Mouse (Mus musculus) forebrain, embryonic 12.5 days (tissue): Measurements from ENCODE around the gene Htr6. TPM values are rescaled to one million over a fixed set of nuclear protein-coding genes. Genes with fewer than 3 reads are reported as not detected.
A peak's percentile ranks its signal among the peaks of the same experiment; 100 is the strongest.

Source experiments
- ATAC-seq: fragments of 200-750 bp; cut with Nextera tagmentation; 2 replicates; pipeline ENCODE4 v1.8.0; 2017; ENCODE audit warnings: moderate TSS enrichment; ENCODE audit not compliant: low FRiP score
- H3K27ac ChIP-seq: fragments of 300-500 bp; sonication (generic); 2 replicates; pipeline ENCODE4 v1.5.1; 2016; ENCODE audit warnings: mild to moderate bottlenecking
- H3K27me3 ChIP-seq: fragments of 300-500 bp; sonication (generic); 2 replicates; pipeline ENCODE4 v1.6.1; 2016; ENCODE audit warnings: mild to moderate bottlenecking
- H3K36me3 ChIP-seq: fragments of 300-500 bp; sonication (generic); replicated peaks from 2 replicates; pipeline ENCODE4 v1.6.1; 2016; ENCODE audit warnings: mild to moderate bottlenecking
- H3K4me1 ChIP-seq: fragments of 300-500 bp; sonication (generic); 2 replicates; pipeline ENCODE4 v1.6.1; 2016
- H3K4me2 ChIP-seq: fragments of 300-500 bp; sonication (generic); 2 replicates; pipeline ENCODE4 v1.6.1; 2016; ENCODE audit warnings: mild to moderate bottlenecking, moderate library complexity
- H3K4me3 ChIP-seq: fragments of 300-500 bp; sonication (generic); replicated peaks from 2 replicates; pipeline ENCODE4 v1.5.1; 2016; ENCODE audit warnings: mild to moderate bottlenecking
- H3K9ac ChIP-seq: fragments of 300-500 bp; sonication (generic); 2 replicates; pipeline ENCODE4 v1.6.1; 2016; ENCODE audit warnings: mild to moderate bottlenecking
- H3K9me3 ChIP-seq: fragments of 300-500 bp; sonication (generic); 2 replicates; pipeline ENCODE4 v1.6.1; 2016
- WGBS: fragments of 180-500 bp; shearing (Covaris S2); methylation state at CpG from one replicate; pipeline ENCODE4 v1.1.7; 2016; 5-methylcytosine and 5-hydroxymethylcytosine counted together
- polyA plus RNA-seq: library from polyadenylated mRNA; unstranded; fragments of >200 nt; fragmentation: Nextera tagmentation; extraction: Ambion mirVana; gene quantifications from 2 replicates; pipeline ENCODE4 v1.2.1, GENCODE M21; 2016

The Htr6 gene
- polyA plus RNA-seq, 1 experiment from 2014 or later = 0.18 TPM

DNA sequence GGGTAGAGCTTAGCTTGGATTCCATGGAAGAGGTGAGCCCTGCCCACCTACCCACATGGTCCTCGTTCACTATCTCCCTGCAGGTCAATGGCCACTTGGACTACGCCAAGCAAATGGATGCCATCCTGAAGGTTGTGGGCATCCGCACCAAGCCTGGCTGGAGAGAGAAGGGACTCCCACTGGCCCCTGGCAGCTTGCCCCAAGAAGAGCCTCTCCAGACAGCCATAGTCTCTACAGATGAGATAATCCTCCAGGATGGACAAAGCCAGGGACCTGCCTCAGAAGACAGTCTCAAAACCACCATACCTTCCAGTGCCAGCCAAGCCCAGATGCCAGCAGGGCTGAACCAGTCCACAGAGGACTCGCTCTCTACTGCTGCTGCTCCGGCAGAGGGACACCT is 17.3 kb downstream of the Htr6 start:
- no peak for ATAC-seq
- peaks cover 51% of the 10 kb centered on the region for H3K27me3 ChIP-seq
- no peaks in the 10 kb centered on the region for H3K9me3 ChIP-seq
- H3K9ac ChIP-seq = no peak overlapping the region
- H3K27ac ChIP-seq = no peak overlapping the region
- H3K36me3 ChIP-seq = no peaks in the 10 kb centered on the region
- no peak overlapping the region for H3K4me3 ChIP-seq
- peaks cover 22% of the 10 kb centered on the region for H3K4me1 ChIP-seq
- 87% methylated on average over 5 of the region's 5 CpGs for WGBS
- H3K4me2 ChIP-seq = no peak overlapping the region

DNA sequence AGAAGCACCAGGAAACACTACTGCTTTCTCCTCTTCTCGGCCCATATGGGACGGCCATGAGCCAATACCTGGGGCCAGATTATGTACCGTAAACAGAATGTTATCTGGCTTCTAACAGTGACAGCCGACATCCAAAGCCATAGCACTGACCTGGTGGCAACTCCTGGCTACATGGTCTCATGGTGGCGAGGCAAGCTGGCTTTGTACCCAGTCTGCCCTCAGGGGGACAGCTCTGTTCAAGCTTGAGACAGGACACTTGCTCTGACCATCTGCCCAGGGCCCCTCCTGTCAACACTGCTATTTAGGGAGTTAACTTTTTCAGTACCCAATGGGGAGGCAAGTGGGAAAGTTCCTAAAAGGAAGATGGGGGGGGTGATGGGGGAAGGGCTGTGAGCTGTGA is 18.1 kb downstream of the Htr6 start:
- Histone ChIP-seq H3K27me3 (peaks cover 58% of the 10 kb centered on the region), H3K9me3 (no peaks in the 10 kb centered on the region), H3K4me3 (no peak overlapping the region), H3K9ac (no peak overlapping the region), H3K4me2 (no peak overlapping the region), H3K4me1 (peaks cover 22% of the 10 kb centered on the region), H3K36me3 (no peaks in the 10 kb centered on the region), H3K27ac (no peak overlapping the region)
- WGBS = 82% methylated on average over 5 of the region's 5 CpGs
- ATAC-seq = no peak

DNA sequence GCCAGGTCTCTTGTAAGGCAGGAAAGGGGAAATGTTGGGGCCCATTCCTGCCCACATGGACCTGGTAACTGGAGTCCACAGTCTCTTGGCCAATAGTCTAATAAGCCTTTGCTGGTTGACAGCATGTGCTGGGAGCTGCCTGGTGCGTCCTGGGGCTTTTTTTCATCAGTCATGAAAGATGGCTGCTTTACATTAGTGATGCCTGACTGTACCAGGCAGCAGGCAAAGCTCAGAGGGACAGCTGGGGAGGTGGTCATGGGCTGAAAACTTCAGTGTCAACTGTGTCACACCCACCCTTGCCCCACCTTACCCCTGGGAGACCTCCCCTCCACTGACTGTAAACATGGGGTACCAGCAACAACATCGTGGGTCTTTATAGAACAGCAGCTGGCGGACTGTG is 19.6 kb downstream of the Htr6 start:
- no peak overlapping the region for H3K9ac ChIP-seq
- H3K4me1 ChIP-seq = peaks cover 22% of the 10 kb centered on the region
- no peak overlapping the region for H3K4me2 ChIP-seq
- no peaks in the 10 kb centered on the region for H3K36me3 ChIP-seq
- no peak for ATAC-seq
- H3K27ac ChIP-seq = no peak overlapping the region
- no peaks in the 10 kb centered on the region for H3K9me3 ChIP-seq
- H3K27me3 ChIP-seq = peaks cover 64% of the 10 kb centered on the region
- WGBS = 75% methylated on average over 3 of the region's 3 CpGs
- H3K4me3 ChIP-seq = no peak overlapping the region

DNA sequence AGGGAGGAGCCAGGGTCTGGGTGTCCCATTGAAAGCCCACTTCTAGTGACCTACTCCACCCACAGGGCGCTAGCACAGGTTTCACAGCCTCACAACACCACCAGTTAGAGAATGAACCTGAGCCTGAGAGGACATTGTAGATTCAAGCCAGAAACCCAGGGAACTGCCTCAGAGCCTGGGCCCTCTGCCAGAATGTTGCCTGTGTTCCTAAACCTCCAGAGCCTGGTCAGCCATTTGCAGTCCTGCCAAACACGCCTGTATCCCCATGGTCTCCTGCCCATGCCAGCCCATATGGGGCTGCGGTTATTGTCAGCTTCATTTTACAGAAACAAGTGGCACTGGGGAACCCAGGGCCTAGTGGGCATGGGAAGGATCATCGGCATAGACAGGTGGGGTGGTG is 20.0 kb downstream of the Htr6 start:
- 85% methylated on average over 4 of the region's 4 CpGs for WGBS
- ATAC-seq = no peak

DNA sequence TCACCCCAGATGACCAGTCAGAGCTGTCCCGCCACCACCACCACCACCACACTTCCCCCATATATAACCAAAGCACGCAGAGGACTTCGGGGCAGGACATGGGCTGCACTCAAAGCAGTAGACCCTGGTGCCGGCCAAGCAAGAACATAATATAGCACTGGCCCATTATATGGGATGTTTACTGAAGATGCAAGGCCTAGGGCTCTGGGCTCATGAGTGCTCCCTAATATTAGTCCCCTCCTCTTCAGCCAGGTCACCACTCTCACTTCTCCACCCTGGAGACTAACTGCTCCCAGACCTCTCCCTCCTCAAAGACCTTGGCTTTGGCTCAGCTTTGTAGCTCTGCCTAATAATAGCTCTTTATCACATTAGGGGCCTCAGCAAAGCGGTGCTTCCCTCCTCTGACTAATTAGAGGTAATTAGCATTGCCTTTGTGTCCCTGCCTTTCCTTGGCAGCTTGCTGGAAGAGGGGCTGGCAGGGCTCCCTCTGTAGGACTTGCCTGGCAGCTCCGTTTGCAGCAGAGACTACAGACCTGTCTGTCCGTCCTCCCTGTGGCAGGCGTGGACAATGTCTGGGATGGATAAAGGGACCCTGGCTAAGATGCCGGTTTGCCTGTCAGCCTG is 21.0 kb downstream of the Htr6 start:
- no peaks in the 10 kb centered on the region for H3K9me3 ChIP-seq
- peak overlapping the region; percentile 57; the same call in 1 of the 2 replicates for H3K27ac ChIP-seq
- peak; percentile 78; the same call in 1 of the 2 replicates for ATAC-seq
- H3K4me2 ChIP-seq = peak overlapping the region; percentile 17; the same call in 1 of the 2 replicates
- WGBS = 37% methylated on average over 9 of the region's 9 CpGs
- no peak overlapping the region for H3K9ac ChIP-seq
- H3K4me1 ChIP-seq = peaks cover 22% of the 10 kb centered on the region
- peaks cover 51% of the 10 kb centered on the region; the same call in 1 of the 2 replicates for H3K27me3 ChIP-seq
- no peak overlapping the region for H3K4me3 ChIP-seq
- H3K36me3 ChIP-seq = no peaks in the 10 kb centered on the region

More for the DNA sequence above, 20.0 kb downstream of the Htr6 start:
- Histone ChIP-seq H3K4me2 (no peak overlapping the region), H3K4me3 (no peak overlapping the region), H3K9me3 (no peaks in the 10 kb centered on the region), H3K27ac (no peak overlapping the region), H3K4me1 (peaks cover 22% of the 10 kb centered on the region), H3K9ac (no peak overlapping the region), H3K27me3 (peaks cover 59% of the 10 kb centered on the region), H3K36me3 (no peaks in the 10 kb centered on the region)

DNA sequence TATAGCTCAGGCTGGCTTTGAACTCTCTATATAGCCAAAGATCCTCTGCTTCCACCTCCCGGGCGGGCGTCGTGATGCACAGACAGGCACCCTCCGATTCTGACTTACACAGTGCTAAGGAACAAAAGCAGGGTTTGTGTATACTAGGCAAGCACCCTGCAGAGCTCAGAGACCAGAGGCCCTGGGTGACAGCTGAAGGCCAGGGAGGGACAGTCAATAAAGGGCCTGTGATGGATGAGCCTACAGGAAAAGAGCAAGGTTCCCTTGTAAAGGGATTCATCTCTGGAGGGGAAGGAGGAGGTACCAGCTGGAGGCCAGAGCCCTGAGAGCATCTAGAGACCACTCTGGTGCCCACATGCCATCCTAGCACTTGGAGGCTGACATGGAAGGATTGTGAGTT is 22.0 kb downstream of the Htr6 start:
- Histone ChIP-seq H3K36me3 (no peaks in the 10 kb centered on the region), H3K27ac (no peak overlapping the region), H3K27me3 (peaks cover 51% of the 10 kb centered on the region; the same call in 1 of the 2 replicates), H3K9ac (no peak overlapping the region), H3K9me3 (no peaks in the 10 kb centered on the region), H3K4me2 (no peak overlapping the region), H3K4me3 (no peak overlapping the region), H3K4me1 (peaks cover 27% of the 10 kb centered on the region)
- 68% methylated on average over 5 of the region's 5 CpGs for WGBS
- ATAC-seq = no peak

DNA sequence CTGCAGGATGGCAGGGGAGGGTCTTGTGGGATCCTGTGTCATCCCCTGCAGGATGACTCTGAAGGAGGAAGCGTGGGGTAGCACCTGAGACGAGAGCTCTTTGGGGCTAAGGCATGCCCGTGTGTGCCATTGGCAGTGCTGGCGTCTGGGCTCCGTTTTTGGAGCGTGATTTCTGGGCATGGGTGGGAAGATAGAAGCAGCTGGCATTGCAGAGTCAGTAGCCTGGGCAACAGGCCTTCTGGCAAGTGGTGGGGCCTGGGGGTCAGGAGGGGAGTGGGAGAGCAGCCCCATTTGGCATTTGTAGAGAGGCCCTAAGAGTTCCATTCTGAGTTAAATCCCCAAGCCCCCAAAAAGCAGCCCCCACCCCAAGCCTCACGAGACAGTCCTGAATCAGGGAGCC is 22.6 kb downstream of the Htr6 start:
- no peak for ATAC-seq
- no peaks in the 10 kb centered on the region for H3K9me3 ChIP-seq
- H3K4me1 ChIP-seq = peaks cover 28% of the 10 kb centered on the region
- H3K9ac ChIP-seq = no peak overlapping the region
- H3K4me3 ChIP-seq = no peak overlapping the region
- 87% methylated on average over 7 of the region's 7 CpGs for WGBS
- H3K27me3 ChIP-seq = peaks cover 46% of the 10 kb centered on the region; the same call in 1 of the 2 replicates
- H3K4me2 ChIP-seq = no peak overlapping the region
- H3K36me3 ChIP-seq = no peaks in the 10 kb centered on the region
- no peak overlapping the region for H3K27ac ChIP-seq

DNA sequence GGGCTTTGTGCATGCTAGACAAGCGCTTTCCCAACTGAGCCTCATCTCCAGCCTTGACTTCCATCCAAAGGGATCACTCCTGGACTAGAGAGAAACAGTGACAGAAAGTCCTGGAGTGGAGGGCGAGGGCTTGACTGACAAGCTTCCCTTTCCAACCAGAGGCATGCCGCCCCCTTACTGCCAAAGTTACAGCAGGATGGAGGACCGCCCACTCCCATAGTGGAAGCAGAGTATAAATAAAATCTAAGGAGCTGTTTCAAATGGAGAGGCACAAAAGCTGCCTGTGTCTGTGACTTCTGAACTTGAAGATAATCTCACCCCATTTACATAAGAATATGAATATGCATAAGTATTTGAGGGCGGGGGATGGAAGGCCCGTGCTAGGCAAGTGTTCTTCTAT is 26.9 kb downstream of the Htr6 start:
- H3K4me2 ChIP-seq = no peak overlapping the region
- H3K4me3 ChIP-seq = no peak overlapping the region
- H3K36me3 ChIP-seq = no peaks in the 10 kb centered on the region
- no peak overlapping the region for H3K27ac ChIP-seq
- H3K4me1 ChIP-seq = peaks cover 8% of the 10 kb centered on the region; the same call in 1 of the 2 replicates
- H3K9ac ChIP-seq = no peak overlapping the region
- peaks cover 18% of the 10 kb centered on the region; the same call in 1 of the 2 replicates for H3K27me3 ChIP-seq
- 0 out of 2 replicates have a peak, but pooled peaks cover 2% of the 10 kb centered on the region for H3K9me3 ChIP-seq
- ATAC-seq = no peak
- 59% methylated on average over 6 of the region's 6 CpGs for WGBS

DNA sequence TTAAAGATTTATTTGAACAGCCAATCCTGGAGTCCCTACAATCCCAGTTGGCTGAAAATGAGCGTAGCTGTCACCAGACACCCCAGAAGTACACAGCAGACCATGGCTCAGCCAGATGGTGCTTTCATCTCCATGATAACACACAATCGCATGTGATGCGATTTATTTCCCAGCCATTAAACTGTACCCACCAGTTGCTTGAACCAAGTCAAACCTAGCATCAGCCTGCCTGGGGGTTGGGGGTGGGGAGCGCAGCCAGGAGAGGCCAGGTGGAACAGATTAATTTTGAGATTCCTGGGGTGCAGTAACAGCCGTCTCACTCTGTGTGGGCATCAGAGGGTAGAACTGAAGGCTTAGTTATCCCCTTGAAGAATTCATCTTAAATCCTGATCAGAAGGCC is 29.0 kb downstream of the Htr6 start:
- H3K4me2 ChIP-seq = no peak overlapping the region

DNA sequence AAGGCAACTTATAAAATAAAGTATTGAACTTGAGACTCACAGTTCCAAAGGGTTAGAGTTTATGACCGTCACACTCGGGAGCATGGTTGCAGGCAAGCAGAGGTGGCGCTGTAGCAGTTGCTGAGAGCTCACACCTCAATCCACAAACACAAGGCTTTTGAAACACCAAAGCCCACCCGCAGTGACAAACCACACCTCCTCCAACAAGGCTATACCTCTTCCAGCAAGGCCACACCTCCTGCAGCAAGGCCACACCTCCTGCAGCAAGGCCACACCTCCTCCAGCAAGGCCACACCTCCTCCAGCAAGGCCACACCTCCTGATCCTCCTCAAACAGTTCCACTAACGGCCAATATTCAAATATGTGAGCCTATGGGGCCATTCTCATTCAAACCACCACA is 30.8 kb downstream of the Htr6 start:
- Histone ChIP-seq H3K4me2 (no peak overlapping the region), H3K27ac (no peak overlapping the region), H3K9ac (no peak overlapping the region), H3K4me3 (no peak overlapping the region), H3K36me3 (no peaks in the 10 kb centered on the region), H3K9me3 (0 out of 2 replicates have a peak, but pooled peaks cover 2% of the 10 kb centered on the region), H3K4me1 (peaks cover 24% of the 10 kb centered on the region), H3K27me3 (no peaks in the 10 kb centered on the region)
- ATAC-seq = no peak
- 91% methylated on average over 5 of the region's 5 CpGs for WGBS

More for the DNA sequence above, 29.0 kb downstream of the Htr6 start:
- no peak overlapping the region for H3K4me3 ChIP-seq
- no peaks in the 10 kb centered on the region; the same call in 1 of the 2 replicates for H3K27me3 ChIP-seq
- H3K9me3 ChIP-seq = 0 out of 2 replicates have a peak, but pooled peaks cover 2% of the 10 kb centered on the region
- H3K27ac ChIP-seq = no peak overlapping the region
- H3K36me3 ChIP-seq = no peaks in the 10 kb centered on the region
- no peak overlapping the region for H3K9ac ChIP-seq
- peaks cover 6% of the 10 kb centered on the region; the same call in 1 of the 2 replicates for H3K4me1 ChIP-seq
- ATAC-seq = no peak
- WGBS = 79% methylated on average over 5 of the region's 5 CpGs

DNA sequence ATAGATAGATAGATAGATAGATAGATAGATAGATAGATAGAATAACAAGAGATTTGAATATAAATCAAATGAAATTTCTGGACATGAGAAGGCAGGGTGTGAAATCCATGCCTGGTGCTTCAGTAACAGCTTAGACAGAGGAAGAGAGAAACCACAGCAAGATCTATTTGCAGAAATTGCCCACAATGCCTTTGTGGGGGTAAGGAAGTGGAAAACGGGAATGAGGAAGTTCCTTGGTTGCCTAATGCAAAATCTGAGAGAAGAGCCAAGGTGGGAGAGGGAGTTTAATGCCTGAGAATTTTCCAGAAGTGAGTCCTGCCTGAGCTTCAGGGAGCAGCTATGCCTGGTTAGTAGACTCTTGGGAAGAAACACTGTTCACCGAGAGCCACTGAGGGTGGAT is 31.8 kb downstream of the Htr6 start:
- Histone ChIP-seq H3K36me3 (no peaks in the 10 kb centered on the region), H3K27ac (no peak overlapping the region), H3K27me3 (no peaks in the 10 kb centered on the region), H3K4me2 (no peak overlapping the region), H3K9ac (no peak overlapping the region), H3K4me1 (peaks cover 31% of the 10 kb centered on the region), H3K4me3 (no peak overlapping the region), H3K9me3 (0 out of 2 replicates have a peak, but pooled peaks cover 2% of the 10 kb centered on the region)
- no peak for ATAC-seq
- 95% methylated on average over 2 of the region's 2 CpGs for WGBS

DNA sequence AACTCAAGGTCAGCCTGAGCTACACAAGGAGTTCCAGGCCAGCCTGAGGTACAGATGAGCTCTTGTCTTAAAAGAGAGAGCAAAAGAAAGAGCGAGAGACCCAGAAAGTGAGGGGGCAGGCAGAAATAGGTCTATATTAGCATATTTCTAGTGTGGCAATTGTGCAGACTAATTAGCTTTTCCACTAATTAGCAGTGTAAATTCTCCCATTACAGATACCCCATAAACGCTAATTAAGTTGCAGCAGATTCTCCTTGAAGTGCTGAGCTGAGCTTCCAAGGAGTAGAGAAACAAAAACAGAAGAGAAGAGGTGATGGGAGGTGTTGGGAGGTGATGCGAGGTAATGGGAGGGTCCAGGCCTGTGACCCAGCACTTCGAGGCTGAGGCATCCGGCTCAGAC is 32.8 kb downstream of the Htr6 start:
- no peak overlapping the region for H3K4me3 ChIP-seq
- H3K9me3 ChIP-seq = 0 out of 2 replicates have a peak, but pooled peaks cover 2% of the 10 kb centered on the region
- WGBS = 46% methylated on average over 5 of the region's 5 CpGs
- H3K27me3 ChIP-seq = no peaks in the 10 kb centered on the region
- ATAC-seq = no peak
- no peak overlapping the region for H3K9ac ChIP-seq
- H3K27ac ChIP-seq = peak overlapping the region; percentile 59; the same call in 1 of the 2 replicates
- H3K36me3 ChIP-seq = no peaks in the 10 kb centered on the region
- H3K4me1 ChIP-seq = peaks cover 37% of the 10 kb centered on the region
- no peak overlapping the region for H3K4me2 ChIP-seq
